Mouse (Mus musculus): Measurements from ENCODE around the gene Tbc1d9b. TPM values are rescaled to one million over a fixed set of nuclear protein-coding genes. Genes with fewer than 3 reads are reported as not detected.
"Not testable (repeated sequence)": the region's sequence is repeated elsewhere in the genome, so short reads cannot be mapped to it uniquely, and the experiment has no call there.

Tbc1d9b gene
- 25.5 and 27.7 TPM in 2 replicates for polyA plus RNA-seq (2015; fragmentation: Nextera tagmentation; extraction: Ambion mirVana)

DNA sequence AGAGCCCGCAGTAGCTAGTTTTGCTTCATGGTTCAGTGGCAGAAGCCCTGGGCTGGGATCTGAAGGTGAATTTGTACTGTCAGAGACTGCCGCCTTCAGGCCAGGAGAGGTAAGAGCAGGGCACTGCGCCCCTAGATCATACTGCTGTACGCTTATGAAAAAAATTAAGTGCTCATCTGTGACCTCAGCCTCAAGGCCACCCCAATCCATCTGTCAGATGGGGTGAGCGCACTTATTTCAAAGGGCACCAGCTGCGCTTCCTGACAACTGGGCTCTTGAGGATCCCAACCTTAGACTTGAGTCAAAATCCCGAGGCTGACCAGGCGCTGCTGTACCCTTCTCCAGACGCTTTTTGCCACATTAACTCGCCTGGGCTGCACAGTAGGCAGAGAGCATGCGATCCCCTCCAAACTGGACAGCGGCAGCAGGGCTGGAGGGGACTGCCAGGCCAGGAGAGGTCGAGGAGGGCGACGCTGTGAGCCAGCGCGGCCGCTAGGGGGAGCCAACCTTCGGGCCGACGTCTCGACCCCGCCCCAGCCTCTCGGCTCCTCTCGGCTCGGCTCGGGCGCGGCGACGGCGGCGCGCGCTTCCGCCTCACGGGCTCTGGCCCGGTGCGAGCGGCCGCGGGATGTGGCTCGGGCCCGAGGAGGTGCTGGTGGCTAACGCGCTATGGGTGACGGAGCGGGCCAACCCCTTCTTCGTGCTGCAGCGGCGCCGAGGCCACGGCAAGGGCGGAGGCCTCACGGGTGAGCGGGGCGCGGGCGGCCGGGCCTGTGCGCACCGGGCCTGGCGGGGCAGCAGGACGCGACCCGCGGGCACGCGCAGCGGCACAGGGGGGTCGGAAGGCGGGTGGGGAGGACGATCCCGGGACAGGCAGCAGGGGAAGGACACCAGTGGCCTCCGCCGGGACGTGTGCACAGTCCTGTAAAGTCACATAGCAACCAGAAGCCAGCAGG, at the start of gene Tbc1d9b:
Tbc1d9b (plus strand) TSS at position 586 of the 956 bp plus-strand sequence.
- DNase-seq (ENCODE audit: low spot score): peak; percentile 94

DNA sequence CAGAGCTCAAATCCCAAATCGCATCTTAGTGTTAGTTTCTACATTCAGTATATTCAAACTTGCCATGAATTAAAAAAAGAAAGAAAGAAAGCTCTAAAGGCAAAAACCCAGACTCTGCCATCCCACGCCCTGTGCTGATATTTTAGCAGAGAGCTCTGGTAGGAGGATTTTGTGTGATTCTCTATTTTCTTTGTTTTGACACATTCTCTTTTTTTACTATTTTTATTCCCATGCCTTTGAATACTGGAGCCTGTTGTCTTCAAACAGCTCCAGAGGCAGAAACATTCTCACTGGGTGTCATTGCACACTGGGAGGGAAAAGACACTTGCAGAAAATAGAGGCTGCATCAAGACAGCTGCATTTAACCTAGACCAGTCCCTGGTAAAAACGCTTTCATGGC, 45.0 kb upstream of the Tbc1d9b start:
- DNase-seq (ENCODE audit: low spot score): no peak

DNA sequence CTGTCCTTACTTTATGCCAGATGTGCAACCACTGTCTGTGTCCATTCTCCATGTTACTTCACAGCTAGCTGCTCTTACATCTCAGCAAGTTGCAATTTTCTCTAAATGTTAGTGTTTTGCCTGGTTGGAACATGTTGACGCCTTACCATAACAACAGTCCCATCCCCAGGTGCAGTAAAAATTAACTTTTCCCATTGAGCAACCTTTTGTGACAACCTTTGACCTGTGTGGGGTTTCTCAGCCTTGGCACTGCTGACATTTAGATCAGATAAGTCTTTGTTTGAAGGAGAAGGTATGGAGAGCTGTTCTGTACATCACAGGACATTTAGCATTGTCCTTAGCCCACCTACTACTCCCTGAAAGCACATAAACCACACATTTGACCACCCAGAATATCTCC, 41.4 kb upstream of the Tbc1d9b start:
- DNase-seq (ENCODE audit: low spot score): no peak

DNA sequence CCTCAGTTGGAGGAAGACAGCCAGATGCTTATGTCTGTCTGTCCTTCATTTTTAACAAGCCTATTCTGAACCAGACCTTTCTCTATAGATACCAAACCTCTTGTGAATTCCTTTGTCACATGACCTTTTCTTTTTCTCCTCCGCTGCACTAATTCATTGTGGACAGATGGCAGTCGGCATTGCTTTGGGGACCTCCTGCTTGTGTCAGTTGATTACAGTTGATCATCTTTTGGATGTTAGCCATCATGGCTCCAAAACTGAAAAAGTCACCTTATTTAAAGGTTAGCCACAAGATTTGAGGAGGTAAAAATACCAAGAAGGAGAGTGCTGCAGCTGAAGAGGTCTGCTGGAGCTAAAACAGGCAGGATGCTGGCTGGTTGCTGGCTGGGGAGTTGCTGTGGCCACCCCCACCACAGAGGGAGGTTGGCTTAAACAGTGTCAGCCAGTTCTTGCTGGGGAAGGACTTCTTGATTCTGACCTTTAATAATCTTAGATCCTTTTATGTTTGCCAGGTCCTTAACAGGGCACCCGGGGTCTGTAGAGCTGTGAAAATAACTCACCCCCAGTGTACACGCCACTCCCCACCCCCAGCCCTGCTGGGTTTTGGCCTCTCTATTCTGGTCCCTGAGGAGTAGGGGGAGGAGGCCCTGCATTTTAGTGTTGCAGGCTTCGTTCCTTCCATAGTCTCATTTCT, 40.1 kb upstream of the Tbc1d9b start:
- DNase-seq (ENCODE audit: low spot score): no peak

DNA sequence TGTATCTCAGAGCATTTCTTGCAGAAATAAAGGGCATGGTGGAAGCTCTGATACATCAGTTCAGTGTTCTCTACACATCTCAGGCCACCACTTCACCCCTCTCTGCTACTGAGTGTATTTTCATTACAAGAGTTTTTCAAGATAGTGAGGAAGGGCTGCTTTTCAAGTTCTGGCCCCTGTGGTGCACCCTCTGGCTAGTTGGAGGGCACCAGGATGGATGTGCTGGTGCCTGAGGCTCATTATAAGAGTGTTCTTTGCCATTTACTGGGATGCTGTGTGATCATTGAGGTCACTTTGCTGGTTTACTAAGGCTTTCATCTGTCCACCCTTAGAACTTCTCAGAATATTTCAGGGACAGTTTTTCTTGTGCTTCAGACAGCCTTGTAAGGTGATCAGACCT, 39.5 kb upstream of the Tbc1d9b start:
- DNase-seq (ENCODE audit: low spot score): no peak

DNA sequence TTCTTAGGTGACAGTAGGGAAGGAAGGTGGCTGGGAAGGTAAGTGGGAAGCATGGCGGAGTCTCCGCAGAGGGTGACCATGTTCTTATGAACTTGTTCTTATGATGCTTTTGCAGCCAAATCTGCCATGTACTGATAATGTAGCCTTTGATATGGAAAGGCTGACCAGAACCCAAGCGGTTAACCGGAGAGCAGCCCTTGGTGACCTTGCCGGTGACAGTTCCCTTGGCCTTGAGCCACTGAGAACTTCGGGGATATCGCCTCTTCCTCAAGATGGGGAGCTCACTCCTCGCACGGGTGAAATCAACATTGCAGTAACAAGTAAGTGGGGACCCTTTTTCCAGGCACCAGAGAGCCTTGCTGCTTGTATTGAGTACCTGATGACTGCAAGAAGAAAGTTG, 35.5 kb upstream of the Tbc1d9b start:
- DNase-seq (ENCODE audit: low spot score): no peak

DNA sequence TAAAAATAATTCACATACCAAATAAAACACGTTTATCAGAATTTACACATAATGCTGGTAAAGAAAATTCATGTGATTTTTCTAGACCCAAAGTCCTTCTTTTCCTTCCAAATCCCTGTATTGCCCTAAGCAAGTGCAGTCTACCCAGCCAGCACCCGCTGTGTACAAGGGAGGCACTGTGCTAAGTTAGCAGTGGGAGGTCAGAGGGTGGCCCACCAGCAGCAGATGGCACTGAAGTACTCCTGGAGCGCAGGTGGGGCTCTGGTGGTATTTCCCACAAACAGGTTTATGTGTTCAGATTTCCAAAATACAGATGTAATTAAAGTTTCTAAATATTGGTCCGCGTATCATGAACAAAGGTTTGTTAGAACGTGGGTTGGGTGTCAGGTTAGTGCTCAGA, 34.1 kb upstream of the Tbc1d9b start:
- DNase-seq (ENCODE audit: low spot score): no peak

DNA sequence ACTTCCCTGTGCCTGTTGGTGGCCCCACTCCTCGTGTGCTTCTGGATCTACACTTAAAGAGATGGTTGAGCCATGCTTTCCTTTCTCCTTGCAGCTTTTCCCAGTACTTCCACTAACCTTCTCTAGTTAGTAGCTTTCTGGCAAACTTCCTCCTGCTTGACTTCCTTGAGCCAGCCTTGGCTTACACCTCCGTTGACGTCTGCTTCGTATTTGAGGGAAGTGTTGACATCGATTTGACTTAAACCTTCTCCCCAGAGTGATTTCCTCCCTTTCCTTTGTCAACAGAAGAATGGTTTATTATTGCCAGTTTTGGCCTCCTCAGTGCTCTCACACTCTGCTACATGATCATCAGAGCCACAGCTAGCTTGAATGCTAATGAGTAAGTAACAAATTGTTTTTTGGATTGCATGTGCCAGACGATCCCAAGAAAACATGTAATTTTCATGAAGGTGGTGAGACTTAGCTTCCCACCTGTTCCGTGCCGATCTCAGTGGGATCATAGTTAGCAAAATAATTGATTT, 32.2 kb upstream of the Tbc1d9b start:
- DNase-seq (ENCODE audit: low spot score): no peak

DNA sequence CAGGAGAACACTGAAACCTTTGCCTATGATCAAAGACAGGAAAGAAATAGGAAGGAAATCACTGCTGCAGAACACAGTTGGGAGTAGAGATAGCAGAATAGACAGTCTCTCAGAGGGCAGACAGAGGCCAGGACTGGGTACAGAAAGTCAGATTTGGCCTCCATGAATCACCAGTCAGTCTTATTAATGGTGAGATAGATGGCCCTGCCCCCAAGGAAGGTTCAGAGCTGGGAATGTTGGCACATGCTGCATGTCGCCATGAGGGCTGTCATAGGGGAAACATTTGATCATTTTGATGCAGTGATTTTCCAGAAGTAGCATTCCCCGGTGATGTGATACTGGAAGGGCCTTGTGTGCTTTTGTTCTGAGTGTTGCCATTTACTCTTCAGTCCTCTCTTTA, 31.5 kb upstream of the Tbc1d9b start:
- no peak for DNase-seq (ENCODE audit: low spot score)

DNA sequence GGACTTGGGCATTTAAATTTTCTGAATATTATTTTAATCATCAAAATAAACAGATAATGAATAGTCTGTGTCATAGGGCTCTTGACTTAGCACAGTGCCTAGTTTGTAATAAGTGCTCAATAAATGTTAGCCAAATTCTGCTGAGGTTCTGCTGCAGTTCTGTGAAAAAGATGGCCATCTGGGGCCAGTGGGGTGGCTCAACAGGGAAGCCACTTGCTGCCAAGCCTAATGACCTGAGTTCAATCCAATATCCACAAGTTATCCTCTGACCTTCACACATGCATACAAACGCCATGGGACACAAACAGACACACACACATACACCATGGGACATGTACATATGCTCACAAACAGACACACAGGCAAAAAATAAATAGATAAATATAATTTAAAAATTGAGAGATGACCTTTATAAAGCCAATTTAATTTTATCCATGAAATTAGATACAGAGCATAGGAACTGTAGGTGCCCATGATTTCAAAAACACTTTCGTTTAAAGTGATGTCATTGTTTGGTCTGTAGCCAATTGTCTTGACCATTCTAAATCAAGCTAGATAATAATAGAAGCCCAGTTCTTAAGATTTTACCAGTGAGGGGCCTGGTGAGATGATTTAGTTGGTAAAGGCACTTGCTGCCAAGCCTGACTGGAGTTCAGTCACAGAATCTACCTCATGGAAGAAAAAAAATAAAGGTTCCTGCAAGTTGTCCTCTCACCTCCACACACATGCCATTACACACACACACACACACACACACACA, 30.5 kb upstream of the Tbc1d9b start:
- DNase-seq (ENCODE audit: low spot score): no peak

DNA sequence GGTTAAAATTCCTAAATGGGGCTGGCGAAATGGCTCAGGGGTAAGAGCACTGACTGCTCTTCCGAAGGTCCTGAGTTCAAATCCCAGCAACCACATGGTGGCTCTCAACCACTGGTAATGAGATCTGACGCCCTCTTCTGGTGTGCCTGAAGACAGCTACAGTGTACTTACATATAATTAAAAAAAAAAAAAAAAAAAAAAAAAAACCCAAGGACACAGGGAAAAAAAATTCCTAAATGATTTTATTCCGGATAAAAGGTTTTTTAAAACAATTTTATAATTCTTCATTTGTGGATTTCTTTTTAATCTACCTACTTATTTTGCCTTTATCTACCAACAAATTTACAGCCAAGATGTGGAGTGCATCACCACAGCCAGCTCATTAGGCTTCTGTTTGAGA, 29.2 kb upstream of the Tbc1d9b start:
- DNase-seq (ENCODE audit: low spot score): not testable (repeated sequence)

DNA sequence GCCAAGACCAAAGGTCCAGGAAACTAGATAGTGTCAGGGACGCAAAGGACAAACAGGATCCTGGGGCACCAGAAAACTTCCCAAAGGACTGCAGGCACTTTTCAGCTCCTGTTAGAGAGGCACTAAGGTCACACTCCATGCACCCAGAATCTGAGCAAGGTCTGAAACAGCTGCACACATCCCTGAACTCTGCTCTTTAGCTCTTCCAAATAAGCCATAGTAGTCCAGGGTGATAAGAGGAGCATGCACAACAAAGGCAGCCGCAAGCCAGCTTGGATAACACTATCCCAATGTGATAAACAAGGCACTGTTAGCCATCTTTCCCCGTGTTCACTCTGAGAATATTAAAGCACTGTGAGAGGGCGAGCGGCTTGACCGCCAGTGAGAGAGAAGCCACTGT, 27.2 kb upstream of the Tbc1d9b start:
- DNase-seq (ENCODE audit: low spot score): no peak

DNA sequence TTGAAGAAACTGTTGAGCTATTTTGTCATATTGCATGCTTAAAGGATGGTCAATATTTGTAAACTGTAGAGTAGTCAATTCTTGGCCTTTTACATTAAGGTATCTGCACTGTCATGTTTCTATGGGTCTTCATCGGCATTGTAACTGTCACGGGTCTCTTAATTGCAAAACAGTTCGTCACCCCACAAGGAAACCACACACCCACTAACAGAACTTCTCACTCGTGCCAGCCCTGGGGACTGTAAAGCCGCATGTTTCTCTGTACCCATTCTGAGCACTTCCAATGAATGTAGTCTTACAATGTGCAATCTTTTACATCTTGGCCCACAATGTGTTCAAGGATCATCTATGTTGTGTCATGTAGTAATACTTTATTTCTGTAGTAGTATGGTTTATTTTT, 26.0 kb upstream of the Tbc1d9b start:
- no peak for DNase-seq (ENCODE audit: low spot score)

DNA sequence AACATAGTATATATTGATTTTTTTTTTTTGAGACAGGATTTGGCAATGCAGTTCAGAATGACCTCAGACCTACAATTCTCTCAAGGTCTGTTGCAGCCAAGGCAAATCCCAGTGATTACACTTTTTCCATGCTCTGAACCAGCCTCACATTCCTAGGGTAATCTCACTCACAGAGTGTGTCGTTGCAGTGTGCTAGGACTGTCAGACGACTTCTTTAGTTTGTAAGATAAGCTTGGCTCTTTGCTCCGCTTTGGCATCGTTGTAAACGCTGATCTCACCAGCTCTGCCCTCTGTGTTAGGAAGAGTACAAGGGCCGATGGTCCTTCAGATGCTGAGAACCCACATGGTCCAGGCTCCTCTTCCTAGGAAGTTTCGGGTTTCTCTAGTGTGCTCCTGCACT, 25.2 kb upstream of the Tbc1d9b start:
- no peak for DNase-seq (ENCODE audit: low spot score)

DNA sequence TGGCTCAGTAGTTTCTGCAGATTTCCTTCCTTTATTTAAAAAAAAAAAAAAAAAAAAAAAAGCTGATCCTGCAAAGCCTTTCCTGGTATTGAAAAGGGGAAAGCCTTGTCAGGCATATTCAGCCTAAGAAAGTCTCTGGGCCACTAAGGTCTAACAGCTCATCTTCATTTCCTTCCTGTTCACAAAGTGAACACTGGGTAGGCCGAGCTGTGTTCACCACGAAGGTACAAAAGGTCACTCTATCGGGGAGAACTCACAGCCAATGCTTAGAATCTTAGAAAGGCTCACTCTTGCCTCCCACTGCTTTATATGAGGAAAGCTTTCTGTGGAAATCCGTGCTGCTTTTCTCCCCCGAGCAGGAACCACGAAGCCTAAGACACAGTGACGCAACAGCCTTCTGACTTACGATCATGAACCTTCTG, 22.4 kb upstream of the Tbc1d9b start:
- DNase-seq (ENCODE audit: low spot score): peak; percentile 8

DNA sequence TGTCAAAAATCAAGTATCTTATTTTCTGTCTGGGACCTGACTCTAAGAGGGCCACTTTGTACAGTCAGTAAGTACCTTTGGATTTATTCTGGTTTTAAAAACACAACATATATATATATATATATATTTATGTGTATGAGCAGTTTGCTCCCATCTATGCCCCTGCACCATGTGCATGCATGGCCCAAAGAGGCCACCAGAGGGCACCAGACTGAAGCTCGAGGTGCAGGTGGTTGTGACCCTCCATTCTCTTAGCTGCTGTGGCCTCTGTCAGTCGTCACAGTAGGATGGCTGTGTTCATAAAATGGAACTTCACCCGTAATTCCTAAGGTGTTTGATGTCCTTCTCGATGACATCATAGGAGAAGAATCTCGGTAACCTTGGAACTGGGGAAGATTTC, 16.9 kb upstream of the Tbc1d9b start:
- peak; percentile 86 for DNase-seq (ENCODE audit: low spot score)

DNA sequence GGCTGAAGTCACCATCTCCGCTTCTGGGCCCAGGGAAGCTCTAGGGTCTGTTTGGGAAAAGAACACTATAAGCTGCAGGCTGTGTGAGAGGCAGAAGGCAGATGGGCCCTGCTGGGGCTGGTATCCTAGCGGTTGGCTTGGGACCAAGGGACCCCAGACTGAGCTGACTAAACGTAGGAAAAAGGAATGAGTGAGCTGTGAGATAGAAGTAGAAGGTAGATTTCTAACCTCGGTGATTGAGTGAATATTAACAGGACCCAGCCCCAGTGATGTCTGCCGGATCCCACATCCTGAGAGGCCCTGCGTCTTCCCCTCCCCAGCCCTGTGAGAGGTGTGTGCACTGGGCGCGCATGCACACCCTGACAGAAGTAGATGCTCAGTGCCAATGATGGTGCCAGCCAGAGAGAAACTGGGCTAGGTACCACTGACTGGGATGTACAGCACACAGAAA, 8.5 kb upstream of the Tbc1d9b start:
- peak; percentile 16 for DNase-seq (ENCODE audit: low spot score)

DNA sequence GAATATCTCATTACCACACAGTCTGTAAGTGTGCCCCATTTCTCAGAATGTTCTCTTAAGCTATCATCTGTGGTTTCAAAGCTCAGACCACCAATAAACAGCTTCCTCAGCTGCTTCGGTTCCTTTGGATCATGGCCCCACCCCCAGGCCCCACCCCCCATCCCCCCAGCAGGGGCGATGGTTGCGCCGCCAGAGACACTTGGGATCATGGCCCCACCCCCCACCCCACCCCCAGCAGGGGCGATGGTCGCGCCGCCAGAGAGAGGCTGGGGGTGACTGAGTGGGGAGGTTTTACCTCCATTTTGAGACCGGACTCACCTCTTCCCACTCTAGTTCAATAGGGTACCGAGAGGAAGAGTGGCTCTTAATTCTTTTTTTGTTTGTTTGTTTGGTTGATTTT, 3.4 kb upstream of the Tbc1d9b start:
- no peak for DNase-seq (ENCODE audit: low spot score)

DNA sequence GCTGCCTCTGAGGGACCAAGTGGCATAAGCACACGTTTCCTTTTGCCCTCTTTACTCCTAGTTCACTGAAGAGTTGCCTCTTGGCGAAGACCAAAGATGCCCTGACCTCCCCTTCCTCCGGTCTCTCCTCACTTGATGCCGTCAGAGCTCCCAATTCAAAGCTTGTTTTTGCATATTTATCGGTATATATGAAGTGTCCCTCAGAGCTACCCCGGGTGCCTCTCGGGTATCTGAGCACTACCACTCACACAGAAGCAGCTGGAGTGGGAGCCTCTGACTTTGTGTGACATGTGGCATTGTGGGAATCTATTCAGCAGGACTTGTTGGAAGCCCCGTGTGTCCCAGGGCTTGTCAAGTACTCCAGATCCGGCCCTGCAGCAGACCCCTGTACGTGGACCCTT, 605 bp downstream of the Tbc1d9b start:
- DNase-seq (ENCODE audit: low spot score): peak; percentile 21

DNA sequence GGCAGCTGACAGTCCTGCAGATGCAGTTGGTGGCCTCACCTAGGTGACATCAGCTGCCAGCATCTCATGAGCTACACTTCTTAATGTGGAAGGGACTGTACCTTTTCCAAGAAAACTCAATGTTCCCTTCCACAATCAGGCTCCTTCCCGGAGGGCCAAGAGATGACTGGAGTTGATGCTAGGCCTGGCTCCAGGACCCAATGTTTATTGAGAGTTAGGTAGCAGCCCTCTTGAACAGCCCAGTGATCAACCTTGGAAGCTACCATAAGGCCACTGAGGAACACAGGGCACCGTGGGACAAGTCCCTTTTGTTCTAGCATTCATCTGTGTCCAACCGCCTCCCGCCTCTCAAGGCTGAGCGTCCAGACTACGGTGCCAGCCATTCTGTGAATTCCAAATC, 1.1 kb downstream of the Tbc1d9b start:
- DNase-seq (ENCODE audit: low spot score): no peak

DNA sequence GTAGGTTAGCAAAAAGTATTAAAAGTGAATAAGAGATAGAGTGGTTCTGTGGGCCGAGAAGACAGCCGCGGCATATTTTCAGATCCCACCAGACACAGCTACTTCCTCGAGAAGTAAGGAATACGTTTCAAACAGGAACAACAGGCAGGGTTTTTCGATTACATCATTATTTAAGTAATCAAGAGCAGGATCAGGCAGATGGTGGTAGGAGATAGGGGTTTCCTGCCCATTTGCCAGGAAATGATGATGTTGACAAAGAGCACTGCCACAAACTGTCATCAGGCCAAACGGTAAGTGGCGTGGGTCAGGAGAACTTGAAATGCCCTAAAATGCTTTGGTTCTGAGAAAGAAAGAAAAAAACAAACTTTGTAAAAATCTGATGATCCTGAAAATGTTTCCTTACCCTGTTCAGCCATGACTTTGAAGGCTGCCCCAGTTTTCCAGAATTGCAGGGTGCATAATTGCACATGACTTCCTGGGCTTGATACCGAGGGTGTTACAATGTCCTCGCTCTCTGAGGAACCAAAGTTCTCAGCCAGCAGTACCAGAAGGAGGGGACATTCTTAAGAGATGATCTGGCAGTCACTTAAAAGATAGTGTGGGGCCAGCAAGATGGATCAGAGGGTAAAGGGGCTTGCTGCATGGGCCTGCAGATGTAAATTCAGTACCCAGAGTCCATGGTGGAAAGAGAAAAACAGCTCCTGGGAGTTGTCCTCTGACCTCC, 3.1 kb downstream of the Tbc1d9b start:
- DNase-seq (ENCODE audit: low spot score): no peak
